Mouse (Mus musculus): ENCODE data around the gene Cav3. TPM values are rescaled to one million over a fixed set of nuclear protein-coding genes. Genes with fewer than 3 reads are reported as not detected.
A peak's percentile ranks its signal among the peaks of the same experiment; 100 is the strongest.

Cav3 gene
- polyA plus RNA-seq, 1 experiment from 2014 or later = 2.1 TPM

DNA sequence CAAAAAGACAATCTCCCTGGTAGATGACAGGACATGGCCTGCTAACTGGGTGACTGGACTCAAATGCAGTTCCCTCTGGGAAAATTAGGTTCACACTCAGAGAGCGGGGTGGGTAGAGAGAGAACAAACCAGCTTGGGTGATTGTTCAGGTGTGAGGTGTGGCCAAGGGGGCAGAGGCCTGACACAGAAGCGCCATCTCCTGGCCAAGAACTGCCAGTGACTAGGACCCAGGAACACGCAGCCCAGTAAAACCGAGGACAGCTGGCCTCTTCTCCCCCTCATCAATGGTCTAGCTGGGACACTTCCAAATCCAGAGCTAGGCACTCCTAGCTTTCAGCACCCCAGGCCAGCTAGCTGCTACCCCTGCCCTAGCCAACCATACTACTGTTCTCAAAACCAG is 25.0 kb downstream of the Cav3 start:
- peaks cover 18% of the 10 kb centered on the region for H3K4me1 ChIP-seq
- H3K27ac ChIP-seq = no peak overlapping the region
- ATAC-seq (replicated peaks; ENCODE audit: low FRiP score) = peak; percentile 53; the same call in 1 of the 2 replicates
- H3K4me3 ChIP-seq (replicated peaks) = no peak overlapping the region
- H3K36me3 ChIP-seq = no peaks in the 10 kb centered on the region
- no peaks in the 10 kb centered on the region for H3K9me3 ChIP-seq (replicated peaks)
- peak overlapping the region; percentile 34 for H3K4me2 ChIP-seq
- H3K27me3 ChIP-seq = peaks cover 28% of the 10 kb centered on the region
- WGBS = 3% methylated on average over 4 of the region's 4 CpGs
- H3K9ac ChIP-seq = no peak overlapping the region

DNA sequence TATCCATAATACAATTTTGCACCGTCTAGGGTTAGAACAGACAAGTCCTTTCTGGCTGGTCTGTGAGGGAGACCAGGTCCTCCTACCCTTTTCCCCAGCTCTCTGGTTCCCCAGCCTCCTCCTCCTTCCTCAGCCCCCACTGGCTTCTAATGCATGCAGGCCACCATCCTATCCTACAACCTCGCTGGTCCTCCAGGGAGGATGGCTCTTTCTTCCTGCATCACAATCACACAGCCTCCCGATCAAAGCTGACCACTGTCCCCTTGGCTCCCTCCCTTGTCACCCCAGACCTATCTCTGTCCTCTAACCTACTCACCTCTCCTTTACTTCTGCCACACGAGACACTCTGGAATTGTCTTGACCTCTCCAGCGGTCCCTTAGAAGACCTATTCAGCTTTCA is 28.7 kb downstream of the Cav3 start:
- ATAC-seq (replicated peaks; ENCODE audit: low FRiP score) = no peak
- Histone ChIP-seq H3K4me2 (peak overlapping the region; percentile 79), H3K27ac (no peak overlapping the region), H3K27me3 (peaks cover 42% of the 10 kb centered on the region), H3K9me3 (replicated peaks) (no peaks in the 10 kb centered on the region), H3K36me3 (no peaks in the 10 kb centered on the region), H3K4me1 (peaks cover 46% of the 10 kb centered on the region), H3K9ac (no peak overlapping the region), H3K4me3 (replicated peaks) (peak overlapping the region; percentile 45)
- WGBS = 69% methylated on average over 5 of the region's 5 CpGs

- no peak for ATAC-seq (replicated peaks; ENCODE audit: low FRiP score)
- H3K9ac ChIP-seq = no peak overlapping the region
These were observed 29.5 kb downstream of the Cav3 start for GRCm38 (mm10) chr6:112488821-112489180.

DNA sequence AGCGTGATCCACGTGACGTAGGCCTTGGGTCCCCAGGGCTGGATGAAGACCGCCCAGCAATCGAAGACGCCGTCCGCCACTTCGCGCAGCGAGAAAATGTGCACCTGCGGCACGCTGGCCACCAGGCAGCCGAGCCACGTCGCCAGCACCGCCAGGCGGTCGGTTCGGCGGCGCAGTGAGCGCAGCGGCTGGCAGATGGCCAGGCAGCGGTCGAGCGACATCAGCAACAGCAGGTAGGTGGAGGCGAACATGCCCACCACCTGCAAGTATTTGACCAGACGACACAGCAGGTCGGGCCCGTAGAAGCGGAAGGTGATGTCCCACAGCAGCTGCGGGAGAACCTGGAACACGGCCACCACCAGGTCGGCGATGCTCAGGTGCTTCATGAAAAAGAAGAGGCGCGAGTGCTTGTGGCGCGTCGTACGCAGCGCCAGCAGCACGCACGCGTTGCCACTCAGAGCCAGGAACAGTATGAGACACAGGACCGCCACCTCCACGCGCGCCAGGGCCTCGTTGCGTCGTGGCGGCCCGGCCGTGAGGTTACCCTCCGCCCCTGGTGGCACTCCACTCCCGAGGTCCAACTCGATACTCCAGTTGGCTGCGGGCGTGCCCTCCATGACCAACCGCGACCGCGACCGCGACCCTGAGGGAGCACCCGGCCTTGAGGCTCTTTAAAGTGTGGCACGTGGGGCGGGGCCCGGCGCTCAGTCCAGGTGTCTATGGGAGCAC is 30.0 kb downstream of the Cav3 start:
- H3K27me3 ChIP-seq = peaks cover 42% of the 10 kb centered on the region
- WGBS = 4% methylated on average over 72 of the region's 72 CpGs
- no peaks in the 10 kb centered on the region for H3K36me3 ChIP-seq
- ATAC-seq (replicated peaks; ENCODE audit: low FRiP score) = no peak; the same call in 1 of the 2 replicates
- peaks cover 47% of the 10 kb centered on the region for H3K4me1 ChIP-seq
- peak overlapping the region; percentile 79 for H3K4me2 ChIP-seq
- H3K9me3 ChIP-seq (replicated peaks) = no peaks in the 10 kb centered on the region
- no peak overlapping the region for H3K9ac ChIP-seq
- H3K4me3 ChIP-seq (replicated peaks) = peak overlapping the region; percentile 45
- no peak overlapping the region for H3K27ac ChIP-seq

More at GRCm38 (mm10) chr6:112488821-112489180, 29.5 kb downstream of the Cav3 start:
- no peaks in the 10 kb centered on the region for H3K36me3 ChIP-seq
- H3K4me3 ChIP-seq (replicated peaks) = peak overlapping the region; percentile 45
- peak overlapping the region; percentile 79 for H3K4me2 ChIP-seq
- H3K9me3 ChIP-seq (replicated peaks) = no peaks in the 10 kb centered on the region
- WGBS = 33% methylated on average over 24 of the region's 24 CpGs
- peaks cover 42% of the 10 kb centered on the region for H3K27me3 ChIP-seq
- no peak overlapping the region for H3K27ac ChIP-seq
- H3K4me1 ChIP-seq = peaks cover 46% of the 10 kb centered on the region

- no peaks in the 10 kb centered on the region for H3K36me3 ChIP-seq
- 5% methylated on average over 24 of the region's 24 CpGs for WGBS
- no peaks in the 10 kb centered on the region for H3K9me3 ChIP-seq (replicated peaks)
- peak within 1 kb of the TSS; percentile 79 for H3K4me2 ChIP-seq
- H3K27me3 ChIP-seq = peaks cover 42% of the 10 kb centered on the region
- no peak for ATAC-seq (replicated peaks; ENCODE audit: low FRiP score)
- H3K4me3 ChIP-seq (replicated peaks) = peak within 1 kb of the TSS; percentile 45
- no peak within 1 kb of the TSS for H3K27ac ChIP-seq
- peaks cover 50% of the 10 kb centered on the region for H3K4me1 ChIP-seq
- H3K9ac ChIP-seq = peak within 1 kb of the TSS; percentile 43
These were observed 30.7 kb downstream of the Cav3 start, which contains the start of gene Oxtr for GRCm38 (mm10) chr6:112489910-112490559. TSS of gene Oxtr (minus strand) at chr6:112489943.

DNA sequence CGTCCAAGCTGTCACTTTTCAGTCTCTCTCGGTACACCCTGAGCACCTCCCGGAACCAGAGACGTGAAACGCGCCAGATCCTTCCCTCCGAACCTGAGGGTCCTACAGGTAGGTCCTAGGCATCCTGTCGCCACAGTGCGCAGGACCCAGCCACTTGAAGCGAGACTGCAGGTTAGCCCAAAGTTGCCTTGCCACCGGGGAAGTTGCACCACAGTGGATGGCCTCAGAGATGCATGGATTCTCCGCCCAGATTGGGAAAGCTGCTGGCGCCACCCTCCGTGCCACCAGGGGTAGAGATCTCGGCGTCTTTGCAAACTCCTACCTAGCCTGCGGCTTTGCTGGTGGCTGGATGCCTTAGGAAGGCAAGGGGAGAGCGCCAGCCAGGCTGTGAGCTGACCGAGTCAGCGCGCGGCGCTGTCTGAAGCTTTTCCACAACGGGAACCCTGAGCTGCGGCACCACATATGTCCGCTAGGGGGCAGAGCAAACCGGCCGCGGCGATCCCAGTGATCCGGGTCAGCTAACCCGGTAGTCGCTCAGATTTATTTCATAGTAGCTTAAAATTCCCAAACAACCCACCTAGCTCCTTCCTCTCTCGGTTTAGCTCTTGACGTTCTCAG is 31.4 kb downstream of the Cav3 start:
- peak; percentile 57 for ATAC-seq (replicated peaks; ENCODE audit: low FRiP score)
- Histone ChIP-seq H3K4me1 (peaks cover 54% of the 10 kb centered on the region), H3K36me3 (no peaks in the 10 kb centered on the region), H3K4me3 (replicated peaks) (peak overlapping the region; percentile 45), H3K9me3 (replicated peaks) (no peaks in the 10 kb centered on the region), H3K4me2 (peak overlapping the region; percentile 79), H3K27ac (no peak overlapping the region), H3K27me3 (peaks cover 42% of the 10 kb centered on the region), H3K9ac (peak overlapping the region; percentile 43)
- under 1% methylated on average over 35 of the region's 35 CpGs for WGBS

- H3K27me3 ChIP-seq = peaks cover 42% of the 10 kb centered on the region
- H3K4me2 ChIP-seq = peak overlapping the region; percentile 79; the same call in 1 of the 2 replicates
- H3K36me3 ChIP-seq = no peaks in the 10 kb centered on the region
- no peak for ATAC-seq (replicated peaks; ENCODE audit: low FRiP score)
- WGBS = 60% methylated on average over 8 of the region's 8 CpGs
- H3K27ac ChIP-seq = no peak overlapping the region
- H3K4me1 ChIP-seq = peaks cover 62% of the 10 kb centered on the region
- no peaks in the 10 kb centered on the region for H3K9me3 ChIP-seq (replicated peaks)
- H3K9ac ChIP-seq = no peak overlapping the region
- H3K4me3 ChIP-seq (replicated peaks) = no peak overlapping the region
These were observed 32.2 kb downstream of the Cav3 start for GRCm38 (mm10) chr6:112491521-112491920.

- Histone ChIP-seq H3K9ac (no peak overlapping the region), H3K4me2 (no peak overlapping the region), H3K27me3 (peaks cover 30% of the 10 kb centered on the region), H3K4me1 (peaks cover 64% of the 10 kb centered on the region), H3K9me3 (replicated peaks) (no peaks in the 10 kb centered on the region), H3K36me3 (no peaks in the 10 kb centered on the region), H3K4me3 (replicated peaks) (no peak overlapping the region), H3K27ac (no peak overlapping the region)
- no peak for ATAC-seq (replicated peaks; ENCODE audit: low FRiP score)
- WGBS = 89% methylated on average over 6 of the region's 6 CpGs
These were observed 33.4 kb downstream of the Cav3 start for GRCm38 (mm10) chr6:112492656-112493055.

GRCm38 (mm10) chr6:112493371-112493770 is 34.1 kb downstream of the Cav3 start:
- 85% methylated on average over 9 of the region's 9 CpGs for WGBS

GRCm38 (mm10) chr6:112494620-112495081 is 35.3 kb downstream of the Cav3 start:
- peaks cover 10% of the 10 kb centered on the region for H3K27me3 ChIP-seq
- peaks cover 49% of the 10 kb centered on the region for H3K4me1 ChIP-seq
- peak; percentile 81 for ATAC-seq (replicated peaks; ENCODE audit: low FRiP score)
- H3K9me3 ChIP-seq (replicated peaks) = no peaks in the 10 kb centered on the region
- H3K4me3 ChIP-seq (replicated peaks) = no peak overlapping the region
- 11% methylated on average over 10 of the region's 10 CpGs for WGBS
- H3K27ac ChIP-seq = peak overlapping the region; percentile 87
- peak overlapping the region; percentile 36 for H3K4me2 ChIP-seq
- H3K36me3 ChIP-seq = no peaks in the 10 kb centered on the region
- H3K9ac ChIP-seq = no peak overlapping the region

More at GRCm38 (mm10) chr6:112493371-112493770, 34.1 kb downstream of the Cav3 start:
- Histone ChIP-seq H3K4me1 (peaks cover 62% of the 10 kb centered on the region), H3K4me3 (replicated peaks) (no peak overlapping the region), H3K9me3 (replicated peaks) (no peaks in the 10 kb centered on the region), H3K9ac (no peak overlapping the region), H3K4me2 (no peak overlapping the region), H3K27ac (no peak overlapping the region), H3K36me3 (no peaks in the 10 kb centered on the region), H3K27me3 (peaks cover 23% of the 10 kb centered on the region)
- ATAC-seq (replicated peaks; ENCODE audit: low FRiP score) = no peak

- H3K27ac ChIP-seq = peak overlapping the region; percentile 87
- ATAC-seq (replicated peaks; ENCODE audit: low FRiP score) = peak; percentile 55
These were observed 35.9 kb downstream of the Cav3 start for GRCm38 (mm10) chr6:112495219-112495618.

More at GRCm38 (mm10) chr6:112495219-112495618, 35.9 kb downstream of the Cav3 start:
- Histone ChIP-seq H3K27me3 (peaks cover 5% of the 10 kb centered on the region), H3K4me1 (peaks cover 44% of the 10 kb centered on the region), H3K4me3 (replicated peaks) (no peak overlapping the region), H3K9ac (no peak overlapping the region), H3K4me2 (peak overlapping the region; percentile 36), H3K36me3 (no peaks in the 10 kb centered on the region), H3K9me3 (replicated peaks) (no peaks in the 10 kb centered on the region)
- WGBS = 7% methylated on average over 4 of the region's 4 CpGs

Measured in kidney, embryonic 15.5 days (tissue).